Comparison of ENCODE assay signal across 8 mouse cellular contexts in genomic region chr2:31106621-31107320, GRCm38 (mm10). TPM values are rescaled to one million over a fixed set of nuclear protein-coding genes. Genes with fewer than 3 reads are reported as not detected.
A peak's percentile ranks its signal among the peaks of the same experiment; 100 is the strongest.
DNase-seq lines count a peak whose midpoint lies in the region; ATAC-seq and TF ChIP-seq lines count a peak whose summit lies in the region.

No protein-coding gene starts in this region.

- TF ChIP-seq POLR2A in limb, embryonic 14.5 days (IDR thresholded peaks at IDR 0.05; ENCODE audit: borderline replicate concordance, extremely low read depth, insufficient read depth, insufficient read length) = no peak
- no peak for TF ChIP-seq POLR2A in thymus, adult 2 months (IDR thresholded peaks at IDR 0.05; ENCODE audit: control insufficient read depth, extremely low read depth, insufficient read depth, low read length, poor library complexity)

- ATAC-seq in embryonic facial prominence, embryonic 13.5 days (ENCODE audit: insufficient number of reproducible peaks, insufficient read depth, low FRiP score, low TSS enrichment, low read depth) = no peak
- no peak for ATAC-seq in hindbrain, embryonic 12.5 days (ENCODE audit: low FRiP score)
- no peak for ATAC-seq in limb, embryonic 14.5 days (ENCODE audit: low FRiP score, low read depth)

- H3K4me2 ChIP-seq in embryonic facial prominence, embryonic 13.5 days = 0 out of 2 replicates have a peak overlapping the region, but pooled peaks have one; percentile 9
- no peak overlapping the region for H3K4me2 ChIP-seq in hindbrain, embryonic 12.5 days (replicated peaks)
- 0 out of 2 replicates have a peak overlapping the region, but pooled peaks have one; percentile 7 for H3K4me2 ChIP-seq in limb, embryonic 14.5 days (replicated peaks; ENCODE audit: low read depth, low read length, severe bottlenecking)

- peaks cover 45% of the 10 kb centered on the region for H3K4me1 ChIP-seq in embryonic facial prominence, embryonic 13.5 days
- H3K4me1 ChIP-seq in hindbrain, embryonic 12.5 days = peaks cover 15% of the 10 kb centered on the region
- H3K4me1 ChIP-seq in limb, embryonic 14.5 days (ENCODE audit: control insufficient read depth, insufficient read depth, low read length) = peaks cover 19% of the 10 kb centered on the region
- H3K4me1 ChIP-seq in thymus, adult 2 months (replicated peaks; ENCODE audit: control insufficient read depth, insufficient read depth, low read length) = peaks cover 33% of the 10 kb centered on the region

- no peaks in the 10 kb centered on the region for H3K9me3 ChIP-seq in embryonic facial prominence, embryonic 13.5 days
- H3K9me3 ChIP-seq in hindbrain, embryonic 12.5 days (replicated peaks) = no peaks in the 10 kb centered on the region
- no peaks in the 10 kb centered on the region for H3K9me3 ChIP-seq in limb, embryonic 14.5 days (ENCODE audit: control insufficient read depth, low read length)

- 44% methylated on average over 11 of the region's 11 CpGs for WGBS in embryonic facial prominence, embryonic 13.5 days
- 44% methylated on average over 11 of the region's 11 CpGs for WGBS in hindbrain, embryonic 12.5 days
- WGBS in limb, embryonic 14.5 days = 29% methylated on average over 11 of the region's 11 CpGs
- WGBS in thymus, adult 2 months = 71% methylated on average over 11 of the region's 11 CpGs

- H3K4me3 ChIP-seq in embryonic facial prominence, embryonic 13.5 days = no peak overlapping the region
- H3K4me3 ChIP-seq in hindbrain, embryonic 12.5 days = no peak overlapping the region
- no peak overlapping the region for H3K4me3 ChIP-seq in limb, embryonic 14.5 days (replicated peaks; ENCODE audit: low read length)
- no peak overlapping the region for H3K4me3 ChIP-seq in thymus, adult 2 months (ENCODE audit: control insufficient read depth, insufficient read depth, low read length)

- peak overlapping the region; percentile 2; the same call in 1 of the 2 replicates for H3K27ac ChIP-seq in embryonic facial prominence, embryonic 13.5 days
- H3K27ac ChIP-seq in hindbrain, embryonic 12.5 days = peak overlapping the region; percentile 35; the same call in 1 of the 2 replicates
- H3K27ac ChIP-seq in limb, embryonic 14.5 days (replicated peaks; ENCODE audit: low read depth, low read length) = no peak overlapping the region
- no peak overlapping the region for H3K27ac ChIP-seq in thymus, adult 2 months (ENCODE audit: control insufficient read depth, insufficient read depth, low read length)

- H3K9ac ChIP-seq in embryonic facial prominence, embryonic 13.5 days = peak overlapping the region; percentile 41; the same call in 1 of the 2 replicates
- H3K9ac ChIP-seq in hindbrain, embryonic 12.5 days = 0 out of 2 replicates have a peak overlapping the region, but pooled peaks have one; percentile 28
- 0 out of 2 replicates have a peak overlapping the region, but pooled peaks have one; percentile 16 for H3K9ac ChIP-seq in limb, embryonic 14.5 days (ENCODE audit: low read depth, low read length, severe bottlenecking)

- peak; percentile 41 for DNase-seq in testis, postnatal 10 days (ENCODE audit: low spot score)
- DNase-seq in testis, postnatal 14 days (ENCODE audit: low spot score) = no peak
- peak; percentile 66 for DNase-seq in limb, embryonic 14.5 days (ENCODE audit: low spot score)
- no peak for DNase-seq in ovary, postnatal 36 days (ENCODE audit: low spot score)
- DNase-seq in thymus, adult 2 months = no peak
- DNase-seq in urinary bladder, adult 18-20 months (ENCODE audit: low spot score in 2 of 2) = no peak

- H3K36me3 ChIP-seq in embryonic facial prominence, embryonic 13.5 days = 0 out of 2 replicates have a peak, but pooled peaks cover 4% of the 10 kb centered on the region
- peaks cover 4% of the 10 kb centered on the region; the same call in 1 of the 2 replicates for H3K36me3 ChIP-seq in hindbrain, embryonic 12.5 days
- H3K36me3 ChIP-seq in limb, embryonic 14.5 days (ENCODE audit: control insufficient read depth, insufficient read depth, low read length) = no peaks in the 10 kb centered on the region
- peaks cover 19% of the 10 kb centered on the region for H3K36me3 ChIP-seq in thymus, adult 2 months (ENCODE audit: control insufficient read depth, insufficient read depth, low read length)

- no peaks in the 10 kb centered on the region for H3K27me3 ChIP-seq in embryonic facial prominence, embryonic 13.5 days
- H3K27me3 ChIP-seq in hindbrain, embryonic 12.5 days = no peaks in the 10 kb centered on the region
- no peaks in the 10 kb centered on the region for H3K27me3 ChIP-seq in limb, embryonic 14.5 days (ENCODE audit: control insufficient read depth, insufficient read depth, low read length)
- no peaks in the 10 kb centered on the region for H3K27me3 ChIP-seq in thymus, adult 2 months (ENCODE audit: control insufficient read depth, insufficient read depth, low read length)

- no peak for TF ChIP-seq CTCF in thymus, adult 2 months (IDR thresholded peaks at IDR 0.05; ENCODE audit: borderline replicate concordance, control insufficient read depth, extremely low read depth, insufficient read depth, low read length, poor library complexity)

RNA-seq across cellular contexts. Expression of gene Fnbp1, which starts 35.0 kb away (rescaled TPM):
- polyA plus RNA-seq in embryonic facial prominence, embryonic 13.5 days (2015; fragmentation: Nextera tagmentation; extraction: Ambion mirVana) = 29.4 and 33.0 TPM in 2 replicates
- polyA plus RNA-seq in hindbrain, embryonic 12.5 days (2016; fragmentation: Nextera tagmentation; extraction: Ambion mirVana) = 18.7 and 19.9 TPM in 2 replicates
- 40.8 and 41.5 TPM in 2 replicates for polyA plus RNA-seq in limb, embryonic 14.5 days (2012; rRNA removed)
- 25.6 and 26.6 TPM in 2 replicates for polyA plus RNA-seq in limb, embryonic 14.5 days (2014; fragmentation: Nextera tagmentation; extraction: Ambion mirVana)
- polyA plus RNA-seq in thymus, adult 2 months (2012; rRNA removed) = 148 and 160 TPM in 2 replicates

RNA-seq across cellular contexts. Expression of gene Gpr107, which starts 45.3 kb away (rescaled TPM):
- polyA plus RNA-seq in embryonic facial prominence, embryonic 13.5 days (2015; fragmentation: Nextera tagmentation; extraction: Ambion mirVana) = 39.8 and 42.8 TPM in 2 replicates
- polyA plus RNA-seq in hindbrain, embryonic 12.5 days (2016; fragmentation: Nextera tagmentation; extraction: Ambion mirVana) = 43.1 and 46.6 TPM in 2 replicates
- polyA plus RNA-seq in limb, embryonic 14.5 days (2012; rRNA removed) = 34.5 and 37.0 TPM in 2 replicates
- 25.1 and 28.6 TPM in 2 replicates for polyA plus RNA-seq in limb, embryonic 14.5 days (2014; fragmentation: Nextera tagmentation; extraction: Ambion mirVana)
- polyA plus RNA-seq in thymus, adult 2 months (2012; rRNA removed) = 33.2 and 34.6 TPM in 2 replicates

Comparison
In these comparisons a context has a peak if more than half of its experiments do, and no peak if none do; other contexts are left out.
1. DNase-seq: peak in testis, postnatal 10 days (single experiment) and limb, embryonic 14.5 days (single experiment); none in testis, postnatal 14 days (single experiment), ovary, postnatal 36 days (single experiment), thymus, adult 2 months (single experiment) and urinary bladder, adult 18-20 months (0 of 2).
2. H3K27ac ChIP-seq: peak in embryonic facial prominence, embryonic 13.5 days (single experiment) and hindbrain, embryonic 12.5 days (single experiment); none in limb, embryonic 14.5 days (single experiment) and thymus, adult 2 months (single experiment).
3. Peak in every context shown above with its lines, with median percentiles within 50 percentile points of each other: H3K9ac ChIP-seq.